Mouse (Mus musculus) CH12F3 (cell line): ENCODE data around the gene Mtx1.

ENCODE experiments used
- in situ Hi-C: fragments of 300-500 bp; cut with MboI; formaldehyde crosslinking; loops from 2 replicates; pipeline ENCODE4 v1.14.3; 2020; ENCODE audit warnings: low sequenced_read_pairs

Mtx1 gene

DNA sequence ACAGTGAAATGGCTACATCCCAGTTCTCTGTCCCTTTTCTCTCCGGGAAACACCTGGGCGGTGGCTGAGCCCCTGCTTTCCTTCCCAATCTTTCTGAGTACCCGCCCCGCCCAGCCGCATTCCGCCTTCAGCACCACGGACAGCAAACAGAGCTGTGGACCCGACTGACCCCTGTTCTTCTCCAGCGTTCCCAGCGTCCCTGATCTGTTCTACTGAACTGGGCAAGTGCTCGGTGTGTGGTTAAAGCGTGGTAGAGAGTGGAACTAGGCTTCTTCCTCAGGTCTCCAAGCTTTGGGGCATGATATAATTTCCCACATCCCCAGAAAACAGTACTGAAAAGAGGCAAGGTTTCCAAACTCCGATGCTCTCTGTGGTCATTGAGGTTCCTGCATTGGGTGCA, 67.7 kb downstream of the Mtx1 start:
- in situ Hi-C loops = no loop called here
